Mouse (Mus musculus) liver, adult 2 months (tissue): ENCODE measurements around the gene Ccr10. TPM values are rescaled to one million over a fixed set of nuclear protein-coding genes. Genes with fewer than 3 reads are reported as not detected.

Source experiments
- DNase-seq: peaks from one replicate; pipeline ENCODE4 v3.0.0-alpha.2; 2011; ENCODE audit warnings: low read depth, low spot score; ENCODE audit errors: extremely low read depth
- H3K27ac ChIP-seq: fragments of 200-500 bp; replicated peaks from 2 replicates; pipeline ENCODE4 v1.5.1; 2012; ENCODE audit warnings: low read depth, mild to moderate bottlenecking, control low read depth, inconsistent platforms, low read length; ENCODE audit not compliant: insufficient read depth
- H3K27me3 ChIP-seq: fragments of 200-500 bp; 2 replicates; pipeline ENCODE4 v1.6.1; 2012; ENCODE audit warnings: mild to moderate bottlenecking, moderate library complexity, low read length, inconsistent platforms; ENCODE audit not compliant: control insufficient read depth, insufficient read depth
- H3K36me3 ChIP-seq: fragments of 200-500 bp; 2 replicates; pipeline ENCODE4 v1.6.1; 2012; ENCODE audit warnings: low read length, inconsistent platforms; ENCODE audit not compliant: control insufficient read depth, insufficient read depth
- H3K4me1 ChIP-seq: fragments of 200-500 bp; 2 replicates; pipeline ENCODE4 v1.6.1; 2011; ENCODE audit warnings: low read length; ENCODE audit not compliant: control insufficient read depth, insufficient read depth
- H3K4me3 ChIP-seq: fragments of 200-500 bp; 2 replicates; pipeline ENCODE4 v1.5.1; 2011; ENCODE audit warnings: low read depth, mild to moderate bottlenecking, control low read depth, low read length, moderate library complexity; ENCODE audit not compliant: insufficient read depth
- H3K79me2 ChIP-seq: fragments of 200-500 bp; 2 replicates; pipeline ENCODE4 v1.6.1; 2012; ENCODE audit warnings: inconsistent platforms, mild to moderate bottlenecking, low read length, moderate library complexity; ENCODE audit not compliant: control insufficient read depth, insufficient read depth
- H3K9ac ChIP-seq: fragments of 200-500 bp; 2 replicates; pipeline ENCODE4 v1.6.1; 2012; ENCODE audit warnings: low read depth, mild to moderate bottlenecking, control low read depth, inconsistent platforms, low read length
- CTCF ChIP-seq: fragments of 200-500 bp; IDR thresholded peaks from 2 replicates; pipeline ENCODE4 v1.5.1; 2011; ENCODE audit warnings: low read depth, low read length, control low read depth
- POLR2A ChIP-seq: fragments of 200-500 bp; IDR thresholded peaks from 2 replicates; pipeline ENCODE4 v1.6.1; 2011; ENCODE audit warnings: low read length, control low read depth; ENCODE audit not compliant: insufficient read depth; ENCODE audit errors: extremely low read depth
- WGBS: fragments of 180-500 bp; shearing (Covaris S2); methylation state at CpG from one replicate; pipeline ENCODE4 v1.1.7; 2018; 5-methylcytosine and 5-hydroxymethylcytosine counted together
- polyA plus RNA-seq: library from polyadenylated mRNA; depleted of rRNA; stranded (reverse); fragments of >200 nt; gene quantifications from 2 replicates; pipeline ENCODE4 v1.2.3, GENCODE M21; 2012
- total RNA-seq: library from RNA; depleted of rRNA; stranded (reverse); fragments of >200 nt; gene quantifications from 2 replicates; pipeline ENCODE4 v1.2.3, GENCODE M21; 2014

Ccr10 gene
- total and polyA plus RNA-seq, 2 experiments: 0.13 TPM; not detected in 1

GRCm38 (mm10) chr11:101180846-101181740 is 5.8 kb upstream of the Ccr10 start:
- Histone ChIP-seq H3K36me3 (no peaks in the 10 kb centered on the region), H3K27ac (no peak overlapping the region), H3K27me3 (no peaks in the 10 kb centered on the region), H3K4me1 (peaks cover 3% of the 10 kb centered on the region; the same call in 1 of the 2 replicates), H3K9ac (no peak overlapping the region), H3K4me3 (no peak overlapping the region), H3K79me2 (no peaks in the 10 kb centered on the region)
- DNase-seq: no peak
- WGBS: 34% methylated on average over 10 of the region's 10 CpGs
- TF ChIP-seq POLR2A: no peak
- peak; percentile 84 for TF ChIP-seq CTCF

- H3K4me1 ChIP-seq: peaks cover 3% of the 10 kb centered on the region; the same call in 1 of the 2 replicates
- no peak overlapping the region for H3K9ac ChIP-seq
- no peaks in the 10 kb centered on the region for H3K27me3 ChIP-seq
- WGBS: 62% methylated on average over 17 of the region's 17 CpGs
- no peak overlapping the region for H3K4me3 ChIP-seq
- H3K79me2 ChIP-seq: no peaks in the 10 kb centered on the region
- no peak for DNase-seq
- no peak overlapping the region for H3K27ac ChIP-seq
- TF ChIP-seq POLR2A (no peak), CTCF (no peak)
- H3K36me3 ChIP-seq: no peaks in the 10 kb centered on the region
Observed at GRCm38 (mm10) chr11:101180261-101180660, 5.0 kb upstream of the Ccr10 start.

- H3K36me3 ChIP-seq: no peaks in the 10 kb centered on the region
- 79% methylated on average over 15 of the region's 15 CpGs for WGBS
- H3K79me2 ChIP-seq: no peaks in the 10 kb centered on the region
- peaks cover 3% of the 10 kb centered on the region; the same call in 1 of the 2 replicates for H3K4me1 ChIP-seq
- no peak overlapping the region for H3K9ac ChIP-seq
- TF ChIP-seq POLR2A (no peak), CTCF (no peak)
- no peak overlapping the region for H3K4me3 ChIP-seq
- no peaks in the 10 kb centered on the region for H3K27me3 ChIP-seq
- no peak for DNase-seq
- H3K27ac ChIP-seq: no peak overlapping the region
Observed at GRCm38 (mm10) chr11:101179306-101179705, 4.1 kb upstream of the Ccr10 start.

GRCm38 (mm10) chr11:101178061-101179058 is 3.1 kb upstream of the Ccr10 start:
- Histone ChIP-seq H3K9ac (no peak overlapping the region), H3K36me3 (no peaks in the 10 kb centered on the region), H3K4me3 (no peak overlapping the region), H3K79me2 (no peaks in the 10 kb centered on the region), H3K4me1 (peaks cover 11% of the 10 kb centered on the region), H3K27me3 (no peaks in the 10 kb centered on the region), H3K27ac (no peak overlapping the region)
- WGBS: 76% methylated on average over 36 of the region's 36 CpGs
- DNase-seq: no peak
- TF ChIP-seq POLR2A: no peak
- TF ChIP-seq CTCF: no peak

- Histone ChIP-seq H3K27ac (no peak overlapping the region), H3K9ac (no peak overlapping the region), H3K27me3 (no peaks in the 10 kb centered on the region), H3K36me3 (no peaks in the 10 kb centered on the region), H3K4me3 (no peak overlapping the region), H3K4me1 (peaks cover 16% of the 10 kb centered on the region), H3K79me2 (no peaks in the 10 kb centered on the region)
- DNase-seq: no peak
- TF ChIP-seq POLR2A: no peak
- peak; percentile 61 for TF ChIP-seq CTCF
- WGBS: 56% methylated on average over 22 of the region's 22 CpGs
Observed at GRCm38 (mm10) chr11:101176933-101177773, 1.9 kb upstream of the Ccr10 start.
